ENCODE assay signal across 8 mouse cellular contexts in genomic region chr15:103133761-103134160, GRCm38 (mm10). TPM values are rescaled to one million over a fixed set of nuclear protein-coding genes. Genes with fewer than 3 reads are reported as not detected.
DNase-seq lines count a peak whose midpoint lies in the region; ATAC-seq and TF ChIP-seq lines count a peak whose summit lies in the region.

No protein-coding gene starts in this region.

- no peak for TF ChIP-seq POLR2A in heart, adult 2 months (IDR thresholded peaks at IDR 0.05; ENCODE audit: insufficient read depth, low read depth, low read length)

- peaks cover 17% of the 10 kb centered on the region; the same call in 1 of the 2 replicates for H3K27me3 ChIP-seq in lung, embryonic 14.5 days (ENCODE audit: insufficient read depth, low read length)
- H3K27me3 ChIP-seq in lung, postnatal 0 days (replicated peaks; ENCODE audit: insufficient read depth, low read length), result no peaks in the 10 kb centered on the region; the same call in 1 of the 2 replicates
- H3K27me3 ChIP-seq in kidney, embryonic 14.5 days (ENCODE audit: control insufficient read depth, insufficient read depth, low read length), result no peaks in the 10 kb centered on the region; the same call in 1 of the 2 replicates
- no peaks in the 10 kb centered on the region for H3K27me3 ChIP-seq in neural tube, embryonic 14.5 days (ENCODE audit: control insufficient read depth, insufficient read depth, low read length)
- H3K27me3 ChIP-seq in heart, adult 2 months (ENCODE audit: control insufficient read depth, insufficient read depth, low read length), result no peaks in the 10 kb centered on the region

- ATAC-seq in lung, embryonic 14.5 days (ENCODE audit: insufficient read depth), result peak; percentile 24; the same call in 1 of the 2 replicates
- ATAC-seq in lung, postnatal 0 days, result no peak
- ATAC-seq in kidney, embryonic 14.5 days (ENCODE audit: low FRiP score, low TSS enrichment), result peak; percentile 29; the same call in 1 of the 2 replicates
- ATAC-seq in neural tube, embryonic 14.5 days (ENCODE audit: low read depth), result peak; percentile 63

- DNase-seq in lung, embryonic 14.5 days, result no peak
- DNase-seq in lung, postnatal 0 days (ENCODE audit: low spot score), result no peak
- DNase-seq in embryo, embryonic 10.5 days (ENCODE audit: low spot score), result peak; percentile 75
- DNase-seq in cerebellum, adult 18-20 months, result no peak
- no peak for DNase-seq in heart, adult 2 months
- DNase-seq in frontal cortex, postnatal 14 days (ENCODE audit: low spot score in 2 of 2), result no peak

- no peaks in the 10 kb centered on the region for H3K36me3 ChIP-seq in lung, embryonic 14.5 days (ENCODE audit: insufficient read depth)
- H3K36me3 ChIP-seq in lung, postnatal 0 days (ENCODE audit: insufficient read depth, low read length), result no peaks in the 10 kb centered on the region
- H3K36me3 ChIP-seq in kidney, embryonic 14.5 days (ENCODE audit: control insufficient read depth, insufficient read depth, low read length), result no peaks in the 10 kb centered on the region
- no peaks in the 10 kb centered on the region for H3K36me3 ChIP-seq in neural tube, embryonic 14.5 days (ENCODE audit: control insufficient read depth, insufficient read depth, low read length)
- no peaks in the 10 kb centered on the region for H3K36me3 ChIP-seq in heart, adult 2 months (ENCODE audit: control insufficient read depth, insufficient read depth, low read length)

- H3K4me3 ChIP-seq in lung, embryonic 14.5 days (ENCODE audit: low read depth, low read length), result no peak overlapping the region
- no peak overlapping the region for H3K4me3 ChIP-seq in lung, postnatal 0 days (ENCODE audit: low read depth, low read length)
- no peak overlapping the region for H3K4me3 ChIP-seq in kidney, embryonic 14.5 days (ENCODE audit: low read length)
- no peak overlapping the region; the same call in 1 of the 2 replicates for H3K4me3 ChIP-seq in neural tube, embryonic 14.5 days (ENCODE audit: low read depth, low read length)
- H3K4me3 ChIP-seq in heart, adult 2 months, result no peak overlapping the region

- no peak for TF ChIP-seq CTCF in lung, embryonic 14.5 days (IDR thresholded peaks at IDR 0.05; ENCODE audit: low read depth)
- TF ChIP-seq CTCF in lung, postnatal 0 days (IDR thresholded peaks at IDR 0.05), result no peak
- TF ChIP-seq CTCF in heart, adult 2 months (IDR thresholded peaks at IDR 0.05), result no peak

- TF ChIP-seq EP300 in lung, postnatal 0 days (IDR thresholded peaks at IDR 0.05), result no peak
- no peak for TF ChIP-seq EP300 in heart, adult 2 months (IDR thresholded peaks at IDR 0.05; ENCODE audit: insufficient read depth, low read depth, low read length)

- H3K9me3 ChIP-seq in lung, embryonic 14.5 days (ENCODE audit: low read depth, low read length), result no peaks in the 10 kb centered on the region
- no peaks in the 10 kb centered on the region for H3K9me3 ChIP-seq in lung, postnatal 0 days (ENCODE audit: low read length)
- H3K9me3 ChIP-seq in kidney, embryonic 14.5 days (ENCODE audit: control insufficient read depth, low read length), result peaks cover 3% of the 10 kb centered on the region; the same call in 1 of the 2 replicates
- H3K9me3 ChIP-seq in neural tube, embryonic 14.5 days (ENCODE audit: control insufficient read depth, low read length), result no peaks in the 10 kb centered on the region

- no peaks in the 10 kb centered on the region for H3K79me2 ChIP-seq in heart, adult 2 months (replicated peaks; ENCODE audit: control insufficient read depth, insufficient read depth, low read length)

- H3K27ac ChIP-seq in lung, embryonic 14.5 days (ENCODE audit: low read depth), result no peak overlapping the region
- H3K27ac ChIP-seq in lung, postnatal 0 days (ENCODE audit: low read length), result no peak overlapping the region
- H3K27ac ChIP-seq in kidney, embryonic 14.5 days (ENCODE audit: low read depth, low read length), result no peak overlapping the region
- H3K27ac ChIP-seq in neural tube, embryonic 14.5 days (ENCODE audit: low read depth, low read length), result peak overlapping the region; percentile 87
- no peak overlapping the region for H3K27ac ChIP-seq in heart, adult 2 months

- 0 out of 2 replicates have a peak, but pooled peaks cover 4% of the 10 kb centered on the region for H3K4me1 ChIP-seq in lung, embryonic 14.5 days (ENCODE audit: insufficient read depth)
- no peaks in the 10 kb centered on the region; the same call in 1 of the 2 replicates for H3K4me1 ChIP-seq in lung, postnatal 0 days (ENCODE audit: insufficient read depth, low read depth, low read length)
- peaks cover 40% of the 10 kb centered on the region for H3K4me1 ChIP-seq in kidney, embryonic 14.5 days (ENCODE audit: control insufficient read depth, insufficient read depth, low read length)
- peaks cover 34% of the 10 kb centered on the region for H3K4me1 ChIP-seq in neural tube, embryonic 14.5 days (ENCODE audit: control insufficient read depth, insufficient read depth, low read length)
- peaks cover 9% of the 10 kb centered on the region; the same call in 1 of the 2 replicates for H3K4me1 ChIP-seq in heart, adult 2 months (ENCODE audit: control insufficient read depth, insufficient read depth, low read length)

- 18% methylated on average over 4 of the region's 4 CpGs for WGBS in lung, embryonic 14.5 days
- WGBS in lung, postnatal 0 days, result 24% methylated on average over 4 of the region's 4 CpGs
- WGBS in kidney, embryonic 14.5 days, result 22% methylated on average over 4 of the region's 4 CpGs
- 11% methylated on average over 4 of the region's 4 CpGs for WGBS in neural tube, embryonic 14.5 days
- 38% methylated on average over 4 of the region's 4 CpGs for WGBS in heart, adult 2 months

- intact Hi-C loops in heart, adult 2 months (cut with DNase I), result no loop called here

- H3K4me2 ChIP-seq in lung, embryonic 14.5 days, result no peak overlapping the region
- H3K4me2 ChIP-seq in lung, postnatal 0 days (replicated peaks; ENCODE audit: low read depth, low read length), result no peak overlapping the region
- no peak overlapping the region for H3K4me2 ChIP-seq in kidney, embryonic 14.5 days (replicated peaks; ENCODE audit: low read depth, low read length)
- H3K4me2 ChIP-seq in neural tube, embryonic 14.5 days (ENCODE audit: low read depth, low read length), result peak overlapping the region; percentile 8; the same call in 1 of the 2 replicates

- no peak overlapping the region for H3K9ac ChIP-seq in lung, embryonic 14.5 days
- H3K9ac ChIP-seq in lung, postnatal 0 days (replicated peaks; ENCODE audit: low read depth), result no peak overlapping the region
- no peak overlapping the region for H3K9ac ChIP-seq in kidney, embryonic 14.5 days (ENCODE audit: low read depth, low read length)
- no peak overlapping the region for H3K9ac ChIP-seq in neural tube, embryonic 14.5 days (replicated peaks; ENCODE audit: low read depth, low read length)
- H3K9ac ChIP-seq in heart, adult 2 months (ENCODE audit: low read depth, low read length), result no peak overlapping the region

RNA-seq across cellular contexts. Expression of gene Smug1, which starts 33.1 kb away (rescaled TPM):
- polyA plus RNA-seq in lung, embryonic 14.5 days (2014; fragmentation: Nextera tagmentation; extraction: Ambion mirVana), result 18.0 and 18.1 TPM in 2 replicates
- 10.5 and 12.2 TPM in 2 replicates for polyA plus RNA-seq in lung, postnatal 0 days (2015; fragmentation: Nextera tagmentation; extraction: Ambion mirVana)
- polyA plus RNA-seq in kidney, embryonic 14.5 days (2014; fragmentation: Nextera tagmentation; extraction: Ambion mirVana), result 11.5 and 19.5 TPM in 2 replicates
- polyA plus RNA-seq in neural tube, embryonic 14.5 days (2014; fragmentation: Nextera tagmentation; extraction: Ambion mirVana), result 19.2 and 28.0 TPM in 2 replicates
- 10 to 100 TPM; 13.9 to 15.2 TPM for total RNA-seq in heart, adult 2 months (2021)
- 13.3 and 13.9 TPM in 2 replicates for polyA plus RNA-seq in heart, adult 2 months (2012; rRNA removed)
